Mouse (Mus musculus): ENCODE measurements around the gene Fut8.

The Fut8 gene

DNA sequence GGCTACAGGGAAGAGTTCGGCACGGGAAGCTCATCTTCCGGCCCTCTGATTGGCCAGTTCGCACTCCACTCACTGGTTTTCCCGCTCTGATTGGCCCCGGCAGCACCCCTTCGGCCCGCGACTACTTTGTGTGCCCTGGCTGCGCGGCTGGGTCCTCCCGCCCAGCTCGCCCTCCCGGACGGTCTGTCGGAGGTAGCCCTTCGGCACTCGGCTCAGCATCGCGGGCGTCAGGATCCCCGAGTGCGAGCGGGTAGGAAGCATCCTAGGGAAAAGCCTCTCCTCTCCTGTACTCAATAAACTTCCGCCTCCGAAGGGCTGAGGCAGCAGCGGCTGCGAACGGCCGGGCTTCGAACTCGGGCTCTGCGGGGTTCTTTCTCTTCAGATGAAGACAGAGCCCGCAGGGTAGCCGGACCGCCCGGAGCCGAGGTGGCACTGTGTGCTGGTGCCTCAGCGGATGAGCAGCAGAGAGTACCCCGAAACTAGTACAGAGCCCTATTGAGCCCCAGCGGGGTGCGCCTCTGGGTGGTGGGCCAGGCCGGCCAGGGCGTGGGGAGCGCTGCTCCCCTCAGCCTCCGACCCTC is at the start of gene Fut8:
Gene Fut8 (plus strand): TSS at position 176 of the 581 bp plus-strand sequence.
- DNase-seq (ENCODE audit: low spot score in 2 of 2): peak; percentile 85 to 87

DNA sequence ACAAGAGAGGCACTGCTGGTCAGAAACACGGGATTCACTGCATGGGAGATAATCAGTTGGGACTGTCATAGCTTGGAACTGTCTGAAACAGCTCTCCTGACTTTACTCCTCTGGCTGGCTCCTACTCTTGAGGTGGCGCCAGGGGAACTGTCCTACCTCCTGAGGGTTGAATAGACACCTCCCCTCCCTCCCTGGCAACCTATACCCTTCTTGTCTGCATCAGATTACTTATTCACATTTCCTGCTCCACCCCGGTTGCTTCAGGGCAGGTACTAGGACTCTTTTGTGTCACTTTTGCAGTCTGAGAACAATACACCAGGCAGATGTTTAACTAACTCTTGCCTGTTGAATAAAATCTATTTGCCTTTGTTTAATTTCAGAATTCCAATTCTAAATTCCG is 48.8 kb upstream of the Fut8 start:
- DNase-seq (ENCODE audit: low spot score in 2 of 2): no peak

GRCm38 (mm10) chr12:77189933-77190446 is 47.9 kb upstream of the Fut8 start:
- no peak for DNase-seq (ENCODE audit: low spot score in 2 of 2)

DNA sequence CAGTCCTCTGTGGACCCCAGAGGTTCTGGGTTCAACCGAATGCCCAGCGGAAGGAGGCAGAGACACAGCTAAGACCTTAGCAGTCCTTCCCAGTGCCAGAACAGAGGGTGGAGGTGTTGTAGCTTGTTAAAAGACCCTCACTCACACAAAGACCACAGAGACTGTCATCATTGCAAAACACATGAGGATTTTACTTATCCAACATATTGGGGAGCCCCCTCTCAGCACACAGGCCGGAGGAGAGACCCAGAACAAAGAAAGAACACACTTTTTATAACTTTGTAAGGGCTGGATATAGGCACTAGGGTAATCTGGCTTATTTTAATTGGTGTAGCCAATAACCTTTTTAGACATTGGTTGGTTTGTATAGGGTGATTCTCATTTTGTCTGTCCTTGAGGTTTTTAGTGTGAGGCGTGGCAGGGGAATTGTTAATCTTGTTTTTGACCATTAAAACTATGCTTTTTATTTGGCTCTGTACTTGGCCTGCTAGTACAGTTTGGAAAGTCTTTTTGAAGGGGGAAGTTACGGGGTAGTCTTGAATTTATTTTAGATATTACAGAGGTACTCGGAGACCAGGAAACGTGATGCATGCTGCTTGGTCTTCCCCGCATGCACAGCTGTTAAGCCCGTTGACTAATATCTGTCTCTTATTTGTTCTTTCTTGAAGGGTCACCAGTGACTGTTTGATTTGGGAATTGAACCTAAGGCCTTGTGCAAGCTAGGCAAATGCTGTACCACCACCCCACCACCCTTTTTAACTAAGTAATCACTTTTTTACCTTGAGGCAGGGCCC is 46.2 kb upstream of the Fut8 start:
- no peak for DNase-seq (ENCODE audit: low spot score in 2 of 2)

- DNase-seq (ENCODE audit: low spot score in 2 of 2): no peak
Observed at GRCm38 (mm10) chr12:77192714-77193113, 45.2 kb upstream of the Fut8 start.

DNA sequence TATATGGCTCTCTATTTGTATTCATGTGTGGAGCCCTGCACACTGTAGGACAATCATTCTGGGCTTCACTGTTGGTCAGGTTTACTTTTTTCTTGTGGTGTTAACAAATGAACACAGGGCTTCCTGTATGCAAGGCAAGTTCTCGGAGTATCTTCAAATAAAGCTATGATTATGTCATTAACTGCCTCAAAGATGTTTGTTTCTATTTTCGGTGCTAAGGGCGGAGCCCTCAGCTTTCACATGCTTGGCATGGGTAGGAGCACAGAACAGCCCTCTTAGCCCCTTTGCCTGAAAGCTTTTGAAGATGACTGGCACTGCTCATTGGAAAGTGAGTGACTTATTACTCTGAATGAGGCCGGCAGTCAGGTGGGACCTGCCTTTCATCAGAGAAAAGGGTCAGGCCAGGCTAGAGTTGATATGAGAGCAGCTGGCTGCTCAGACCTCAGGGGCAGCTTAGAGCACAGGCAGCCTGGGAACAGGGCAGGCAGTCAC is 44.7 kb upstream of the Fut8 start:
- peak in 1 of 2 experiments; percentile 19 for DNase-seq (ENCODE audit: low spot score in 2 of 2)

- peak in 1 of 2 experiments; percentile 23 for DNase-seq (ENCODE audit: low spot score in 2 of 2)
Observed at GRCm38 (mm10) chr12:77195044-77195443, 42.9 kb upstream of the Fut8 start.

DNA sequence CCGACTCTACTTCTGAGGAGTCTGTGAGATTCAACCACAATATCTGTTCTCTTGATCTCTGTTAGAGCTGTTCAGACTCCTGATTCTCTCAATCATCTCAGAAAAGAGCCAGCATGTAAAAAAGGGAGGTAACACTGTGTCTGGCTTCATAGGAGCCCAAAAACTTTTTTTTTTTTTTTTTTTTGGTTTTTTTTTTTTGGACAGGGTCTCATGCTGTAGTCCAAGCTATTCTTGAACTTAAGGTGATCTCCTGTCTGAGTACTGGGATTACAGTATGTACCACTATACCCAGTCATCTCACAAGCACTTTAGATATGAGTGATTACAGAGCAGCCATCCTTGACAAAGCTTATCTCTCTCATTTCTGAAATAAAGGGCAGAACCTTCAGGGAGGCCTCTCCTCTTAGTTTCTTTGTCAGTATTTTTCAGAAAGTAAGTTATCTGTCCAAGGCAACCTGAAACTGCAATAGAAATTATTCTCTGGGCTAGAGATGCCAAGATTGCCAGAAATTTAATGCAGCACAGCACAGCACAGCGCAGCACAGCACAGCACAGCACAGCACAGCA is 41.3 kb upstream of the Fut8 start:
- no peak for DNase-seq (ENCODE audit: low spot score in 2 of 2)

- no peak for DNase-seq (ENCODE audit: low spot score in 2 of 2)
Observed at GRCm38 (mm10) chr12:77197121-77197599, 40.8 kb upstream of the Fut8 start.

- DNase-seq (ENCODE audit: low spot score in 2 of 2): no peak
Observed at GRCm38 (mm10) chr12:77198253-77198652, 39.7 kb upstream of the Fut8 start.

DNA sequence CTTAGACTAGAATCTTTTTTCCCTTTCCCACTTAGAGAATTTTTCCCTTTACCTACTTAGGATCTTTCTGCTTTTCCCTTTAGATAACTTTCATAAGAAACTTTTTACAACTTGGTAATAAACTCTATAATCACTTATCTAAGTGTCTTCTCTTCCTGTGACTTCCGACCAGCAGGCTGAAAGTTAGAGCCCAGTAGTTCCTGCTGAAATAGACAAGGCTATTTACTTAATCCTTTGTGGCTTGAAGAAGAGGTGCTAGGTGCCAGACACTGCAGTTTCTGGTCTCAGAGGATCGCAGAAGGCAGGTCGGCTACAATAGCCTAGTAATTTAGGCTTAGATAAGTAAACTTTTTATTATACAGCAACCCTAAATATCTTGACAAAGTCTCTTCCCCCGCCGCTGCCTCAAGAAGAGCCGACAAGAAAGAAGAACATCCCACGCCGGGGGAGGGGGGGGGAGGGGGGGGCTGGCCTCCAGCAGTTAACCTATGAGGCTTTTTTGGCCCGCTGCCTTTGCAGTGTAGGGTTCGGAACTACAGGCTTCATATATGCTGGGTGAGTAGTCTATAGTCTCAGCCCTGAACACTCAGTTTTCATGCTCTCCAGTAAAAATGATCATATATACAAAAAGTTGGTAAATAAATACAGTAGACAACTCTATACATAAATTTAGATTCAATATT is 36.3 kb upstream of the Fut8 start:
- peak in 1 of 2 experiments; percentile 18 for DNase-seq (ENCODE audit: low spot score in 2 of 2)

GRCm38 (mm10) chr12:77203136-77203535 is 34.8 kb upstream of the Fut8 start:
- DNase-seq (ENCODE audit: low spot score in 2 of 2): no peak

GRCm38 (mm10) chr12:77206852-77207251 is 31.1 kb upstream of the Fut8 start:
- DNase-seq (ENCODE audit: low spot score in 2 of 2): no peak

GRCm38 (mm10) chr12:77208056-77208455 is 29.9 kb upstream of the Fut8 start:
- no peak for DNase-seq (ENCODE audit: low spot score in 2 of 2)

DNA sequence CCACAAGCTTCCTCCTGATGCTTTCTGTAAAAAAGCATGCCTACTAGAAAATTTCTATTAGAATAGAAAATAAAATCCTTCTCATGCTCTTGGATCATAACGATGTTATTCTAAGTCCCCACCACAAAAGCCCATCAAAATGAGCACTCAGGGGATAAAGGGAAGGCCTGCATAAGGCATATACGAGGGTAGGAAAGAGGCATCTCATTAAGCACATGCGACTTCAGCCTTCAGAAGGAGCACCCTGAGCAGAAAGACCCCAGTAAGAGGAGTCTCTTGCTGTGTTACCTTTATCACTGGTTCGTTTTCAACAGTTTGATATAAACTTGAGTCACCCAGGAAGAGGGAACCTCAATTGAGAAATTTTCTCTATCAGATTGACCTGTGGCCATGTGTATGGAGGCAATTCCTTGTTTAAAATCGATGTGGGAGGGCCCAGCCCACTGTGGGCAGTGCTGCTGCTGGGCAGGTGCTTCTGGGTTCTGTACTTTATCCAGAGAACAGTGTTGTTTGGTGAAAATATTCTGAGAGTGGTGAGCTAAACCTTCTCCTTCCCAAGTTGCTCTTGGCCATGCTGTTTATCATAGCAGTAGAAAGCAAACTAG is 29.2 kb upstream of the Fut8 start:
- no peak for DNase-seq (ENCODE audit: low spot score in 2 of 2)

DNA sequence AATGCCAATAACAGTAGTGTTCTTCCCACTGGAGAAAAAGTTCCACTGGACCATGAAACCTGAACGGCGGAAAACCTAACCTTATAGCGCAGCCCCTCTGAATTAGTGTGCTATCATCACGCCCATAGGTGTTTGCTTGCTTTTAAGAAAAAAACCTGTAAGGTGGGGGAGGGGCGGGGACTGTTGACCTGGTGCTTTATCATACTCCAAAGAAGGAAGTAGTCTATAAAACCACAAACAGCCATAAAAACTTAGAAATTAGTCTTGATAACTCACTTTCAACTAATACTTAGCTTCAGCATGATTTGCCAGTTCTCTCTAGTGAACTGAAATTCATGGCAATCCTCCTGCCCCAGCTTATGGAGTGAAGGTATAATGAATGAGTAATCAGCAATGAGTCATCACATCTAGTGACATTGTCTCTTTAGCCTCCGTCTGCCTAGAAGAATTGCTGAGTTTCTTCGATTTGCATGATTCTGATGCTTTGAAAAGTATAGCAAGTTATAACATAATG is 26.2 kb upstream of the Fut8 start:
- DNase-seq (ENCODE audit: low spot score in 2 of 2): no peak

DNA sequence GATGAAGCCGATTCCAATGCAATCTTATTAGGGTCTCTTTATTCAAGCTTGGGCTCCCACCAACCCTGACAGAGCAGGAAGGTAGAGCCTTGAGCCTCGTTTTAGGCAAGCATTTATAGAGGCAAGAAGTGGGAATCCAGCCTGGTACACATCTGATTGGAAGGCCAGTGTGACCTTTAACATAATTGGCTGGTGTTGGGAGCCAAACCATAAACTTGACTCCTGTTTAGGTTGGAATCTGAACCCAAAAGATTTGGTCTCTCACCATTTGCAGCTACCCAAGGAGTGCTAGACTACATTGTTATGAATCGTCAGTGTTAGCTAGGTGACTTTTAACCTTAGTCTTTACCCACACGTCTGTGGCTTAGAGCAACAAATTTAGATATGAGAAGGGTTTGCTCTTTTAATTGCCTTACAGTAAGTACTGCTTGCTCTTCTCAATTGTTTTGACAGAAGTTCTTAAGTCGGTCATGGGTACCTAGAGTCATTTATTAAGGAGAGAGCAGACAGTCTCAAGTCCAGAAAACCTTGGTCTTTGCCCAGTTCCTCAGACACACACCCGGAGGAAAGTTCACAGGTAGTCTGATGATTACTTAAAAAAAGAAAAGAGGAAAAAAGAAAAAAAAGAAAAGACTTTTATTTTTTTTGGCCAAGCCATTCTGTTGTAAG is 23.9 kb upstream of the Fut8 start:
- no peak for DNase-seq (ENCODE audit: low spot score in 2 of 2)

DNA sequence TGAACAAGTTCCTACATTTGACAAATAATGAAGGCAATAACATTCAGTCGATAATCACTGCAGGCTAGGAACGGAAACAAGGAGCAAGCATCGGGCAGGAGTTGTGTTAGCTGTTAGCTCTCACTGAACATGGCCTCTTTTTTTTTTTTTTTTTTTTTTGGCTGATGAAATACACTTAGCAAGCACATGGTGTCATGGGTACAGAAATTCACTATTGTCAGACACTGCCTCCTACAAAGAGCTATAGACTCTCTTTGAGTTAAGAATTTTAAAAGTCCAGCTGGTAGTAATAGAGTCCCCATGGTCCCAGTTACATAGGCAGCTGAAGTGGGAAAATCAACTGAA is 23.4 kb upstream of the Fut8 start:
- DNase-seq (ENCODE audit: low spot score in 2 of 2): no peak

DNA sequence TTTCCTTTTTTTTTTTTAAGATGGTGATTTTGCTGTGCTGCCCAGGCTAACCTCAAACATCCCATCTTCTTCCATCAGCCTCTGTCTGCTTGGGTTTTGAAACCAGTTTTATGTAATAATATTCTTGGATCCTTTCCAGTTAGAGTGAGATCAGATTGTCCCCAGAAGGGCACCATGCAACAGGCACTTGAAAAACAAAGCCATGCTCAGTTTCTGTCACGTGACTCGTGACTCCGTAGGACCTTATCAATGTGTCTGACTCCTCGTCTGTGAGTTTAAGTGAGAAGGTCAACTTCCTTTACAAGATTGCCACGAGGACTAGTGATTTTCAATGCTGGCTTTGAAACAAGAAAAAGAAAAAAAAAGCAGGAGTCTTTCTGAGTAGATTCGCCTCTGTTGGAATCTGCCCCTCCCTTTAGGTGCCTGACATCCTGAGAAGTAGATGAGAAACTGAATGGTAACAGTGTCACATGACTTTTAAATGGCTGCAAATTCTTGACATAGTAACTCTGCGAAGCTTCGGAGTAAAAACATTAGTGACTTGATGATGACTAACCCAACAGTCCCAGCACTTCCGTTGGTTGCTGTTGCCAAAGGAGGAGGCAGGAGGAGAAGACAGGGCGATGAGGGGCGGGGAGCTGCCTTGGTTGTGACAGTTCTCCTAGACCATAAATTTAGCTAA is 21.3 kb upstream of the Fut8 start:
- no peak for DNase-seq (ENCODE audit: low spot score in 2 of 2)

DNA sequence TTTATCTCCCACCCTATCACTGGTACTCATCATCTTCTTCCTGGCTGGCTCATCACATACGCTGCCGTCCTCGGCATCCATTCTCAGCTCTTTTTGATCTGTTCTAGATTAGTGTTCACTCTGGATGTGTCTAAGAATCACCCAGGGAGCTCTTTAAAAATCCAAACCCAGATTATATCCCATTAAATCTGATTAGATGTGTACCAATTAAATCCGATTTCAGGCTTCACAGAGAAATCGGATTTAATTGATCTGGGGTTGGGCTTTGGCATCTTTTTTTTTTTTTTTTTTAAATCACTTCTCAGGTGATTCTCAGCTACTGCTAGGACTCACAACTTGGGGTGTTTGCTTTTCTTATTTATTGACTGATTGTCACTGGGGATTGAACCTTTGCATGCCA is 17.3 kb upstream of the Fut8 start:
- DNase-seq (ENCODE audit: low spot score in 2 of 2): no peak
